Mouse (Mus musculus): Measurements from ENCODE around the gene Spin4.

Gene Spin4

DNA sequence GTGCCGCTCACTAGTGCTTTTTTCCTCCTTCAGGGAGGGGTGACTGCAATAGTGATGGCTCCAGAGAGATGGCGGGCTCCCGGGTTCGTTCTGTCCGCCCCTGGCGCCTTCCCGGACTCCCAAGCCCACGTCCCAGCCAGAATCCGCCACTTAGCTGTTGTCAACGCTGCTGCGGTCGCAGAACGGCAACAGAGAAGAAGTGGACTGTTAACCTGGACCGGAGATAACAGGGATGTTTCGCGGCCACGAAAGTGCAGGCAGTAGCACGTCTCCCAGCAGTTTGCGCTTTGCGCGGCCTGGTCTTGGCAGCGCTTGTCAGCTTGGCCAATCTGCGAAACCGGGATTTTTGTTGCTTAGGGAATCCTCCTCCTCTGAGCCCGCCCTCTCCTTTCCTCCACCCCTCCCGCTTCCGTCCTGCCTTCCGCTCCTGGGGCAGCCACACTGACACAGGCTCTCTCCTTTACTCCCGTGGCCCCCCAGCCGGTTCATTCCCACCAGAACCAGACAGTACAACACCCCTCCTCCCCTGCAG lies at the start of gene Spin4:
Gene Spin4 (minus strand): TSS at position 322 of the 532 bp plus-strand sequence.
- in situ Hi-C loops (cut with MboI; ENCODE audit: unreplicated experiment in 2 of 2), result no loop called here

DNA sequence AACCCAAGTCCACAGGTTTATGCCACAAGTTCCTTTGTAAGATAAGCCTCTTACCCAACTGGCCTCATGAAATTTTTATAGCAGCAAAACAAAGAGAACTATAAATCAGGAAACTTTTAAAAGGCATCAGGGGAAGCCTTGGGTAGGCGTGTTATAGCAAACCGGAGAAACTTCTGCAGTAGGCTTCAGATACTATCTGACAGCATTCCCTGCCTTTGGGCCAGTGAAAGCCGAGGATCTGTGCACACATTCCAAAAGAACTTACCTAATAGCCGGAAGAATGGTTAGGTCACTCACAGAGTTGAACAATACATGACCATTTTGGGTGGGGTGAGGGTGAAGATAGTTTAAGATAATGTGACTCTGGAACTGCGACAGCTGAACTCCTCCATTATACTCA lies 1.4 kb upstream of the Spin4 start:
- in situ Hi-C loops (cut with MboI; ENCODE audit: unreplicated experiment in 2 of 2), result no loop called here

DNA sequence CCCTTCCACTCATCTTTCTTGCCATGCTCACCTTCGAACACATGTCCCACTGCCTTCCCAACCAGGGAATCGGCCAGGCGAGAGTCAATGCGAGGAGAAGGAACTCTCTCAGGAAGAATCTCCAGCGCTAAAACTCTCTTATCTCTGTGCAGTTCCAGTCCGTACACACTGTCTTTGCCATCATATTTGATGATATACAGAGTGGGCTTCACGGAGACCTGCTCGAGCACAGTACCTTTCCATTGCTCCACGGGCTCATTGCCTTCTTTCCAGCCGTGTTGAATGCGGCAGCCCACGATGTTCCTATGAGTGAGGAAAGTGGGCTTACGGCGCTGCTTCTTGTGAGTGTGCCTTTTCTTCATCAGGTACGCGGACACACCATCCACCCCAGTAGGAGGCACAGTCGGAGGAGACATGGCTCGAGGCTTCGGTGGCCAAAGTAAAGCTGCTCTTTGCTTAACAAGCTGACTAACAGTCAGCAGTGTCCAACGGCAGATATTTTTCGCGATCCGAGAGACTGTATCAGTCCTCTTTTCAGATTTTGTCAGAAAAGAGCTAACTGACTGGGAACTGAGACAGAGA lies 612 bp downstream of the Spin4 start:
- in situ Hi-C loops (cut with MboI; ENCODE audit: unreplicated experiment in 2 of 2), result no loop called here

DNA sequence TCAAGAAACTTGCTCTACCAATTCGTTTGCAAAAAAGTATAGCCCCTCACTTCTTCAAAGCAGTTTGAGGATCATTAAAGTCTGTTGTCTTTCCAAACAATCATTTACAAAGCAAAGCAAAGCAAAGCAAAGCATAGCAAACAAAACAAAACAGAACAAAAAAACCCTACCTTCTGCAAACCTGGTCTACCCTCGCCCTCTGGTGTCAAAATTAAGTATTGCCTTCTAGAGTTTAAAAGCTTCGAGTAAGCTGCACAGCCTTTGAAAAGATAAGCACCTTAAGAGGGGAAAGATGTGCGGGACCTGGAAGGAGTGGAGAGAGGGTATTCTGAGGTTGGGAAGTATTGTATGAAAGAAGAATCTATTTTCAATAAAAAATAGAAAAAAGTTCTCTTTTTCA lies 14.4 kb downstream of the Spin4 start:
- in situ Hi-C loops (cut with MboI; ENCODE audit: unreplicated experiment in 2 of 2), result no loop called here

DNA sequence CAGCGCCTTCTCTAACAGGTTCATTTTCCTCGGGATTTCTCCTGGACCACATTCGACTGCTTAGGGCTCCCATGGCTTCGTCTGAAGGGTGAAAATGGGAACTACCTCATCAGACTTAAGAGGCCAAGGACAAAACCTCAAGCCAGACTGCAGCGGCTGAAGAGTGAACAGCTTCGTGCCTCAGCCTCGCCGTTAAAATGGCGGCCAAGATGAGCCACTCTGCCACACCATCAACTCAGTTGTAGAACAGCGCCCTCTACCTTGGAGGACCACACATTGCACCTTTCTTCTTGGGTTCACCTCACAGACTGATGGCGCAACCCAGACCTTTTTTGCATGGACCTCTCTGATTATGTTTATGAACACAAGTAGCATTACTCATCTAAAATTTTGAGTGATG lies 27.6 kb downstream of the Spin4 start:
- in situ Hi-C loops (cut with MboI; ENCODE audit: unreplicated experiment in 2 of 2), result no loop called here

DNA sequence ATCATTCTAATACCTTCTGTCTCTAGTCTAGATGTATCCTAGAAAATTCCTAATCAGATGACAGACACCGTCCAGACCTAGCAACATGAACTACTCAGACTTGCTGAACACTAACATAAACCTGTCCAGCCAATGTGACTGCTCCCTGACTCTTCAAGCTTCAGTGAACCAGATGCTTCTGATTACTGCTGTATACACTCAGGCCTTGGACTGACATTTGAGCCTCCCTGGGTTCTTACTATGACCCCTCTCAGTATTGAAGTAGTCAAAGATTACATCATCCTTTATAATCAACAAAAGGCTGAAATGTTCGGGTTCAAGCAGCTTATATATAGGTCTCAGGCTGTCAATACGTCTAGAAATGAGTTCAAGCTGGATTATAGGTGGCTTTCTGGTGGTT lies 32.4 kb downstream of the Spin4 start:
- in situ Hi-C loops (cut with MboI; ENCODE audit: unreplicated experiment in 2 of 2), result no loop called here

DNA sequence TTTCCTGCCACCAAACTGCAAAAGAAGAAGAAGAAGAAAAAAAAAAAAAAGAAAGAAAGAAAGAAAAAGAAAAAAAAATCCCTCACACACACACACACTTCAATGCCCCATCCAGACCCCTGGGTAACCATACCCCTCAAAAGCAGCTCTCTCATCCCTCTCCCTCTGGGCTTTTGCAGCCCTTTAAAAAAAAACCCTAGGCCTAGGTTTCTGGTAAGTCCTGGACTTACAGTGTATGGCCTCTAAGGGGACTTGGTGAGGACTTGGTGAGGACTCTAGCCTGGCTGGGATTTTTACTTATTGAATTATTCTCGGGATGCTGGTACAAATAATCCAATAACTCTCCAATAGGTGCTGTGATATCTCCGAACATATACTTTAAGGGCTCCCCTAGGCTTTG lies 35.6 kb downstream of the Spin4 start:
- in situ Hi-C loops (cut with MboI; ENCODE audit: unreplicated experiment in 2 of 2), result no loop called here

DNA sequence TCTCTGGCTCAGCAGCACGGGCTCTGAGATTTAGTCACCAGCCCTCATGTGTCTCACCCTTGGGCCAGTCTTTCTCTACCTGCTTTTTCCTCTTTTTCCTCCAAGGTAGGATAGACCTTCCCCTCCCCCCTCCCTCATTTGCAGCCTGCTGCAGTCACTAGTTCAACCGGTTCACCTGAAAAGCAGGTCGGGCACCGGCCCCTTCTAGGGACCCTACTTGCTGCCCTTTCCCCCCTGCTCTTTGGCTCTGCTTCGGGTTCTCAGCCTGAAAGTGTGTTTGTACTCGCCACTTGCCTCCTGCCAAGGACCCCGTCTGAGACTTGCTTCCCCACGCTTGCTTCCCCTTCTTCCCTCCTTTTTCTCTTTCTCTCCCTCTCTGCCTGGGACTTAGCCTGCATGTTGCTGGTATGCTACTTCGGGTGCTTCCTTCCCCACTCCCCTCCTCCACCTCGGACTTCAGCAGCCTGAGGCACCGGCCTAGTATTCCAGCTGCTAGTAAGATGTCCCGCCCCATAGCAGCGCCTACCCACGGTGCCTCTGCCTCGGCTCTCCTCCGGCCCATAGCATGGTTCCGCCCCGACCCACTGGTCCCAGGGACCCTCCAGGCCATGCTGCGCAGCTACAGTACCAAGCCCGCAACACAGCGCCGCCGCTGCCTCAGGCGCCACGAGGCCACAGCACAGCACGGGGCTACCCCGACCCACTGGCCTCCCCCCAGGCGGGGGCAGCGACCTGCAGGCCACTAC lies 36.2 kb downstream of the Spin4 start:
- in situ Hi-C loops (cut with MboI; ENCODE audit: unreplicated experiment in 2 of 2), result no loop called here

Data from v-Abl transformed pro-B cells (cell line).